Mouse (Mus musculus): ENCODE measurements around the gene Apbb2.

Gene Apbb2

GRCm38 (mm10) chr5:66368966-66369365 is 249.6 kb downstream of the Apbb2 start:
- DNase-seq = peak; percentile 79

GRCm38 (mm10) chr5:66367641-66368040 is 250.9 kb downstream of the Apbb2 start:
- no peak for DNase-seq

GRCm38 (mm10) chr5:66363274-66364261 is 255.0 kb downstream of the Apbb2 start:
- DNase-seq = no peak

- DNase-seq = no peak
These were observed 257.8 kb downstream of the Apbb2 start for GRCm38 (mm10) chr5:66360739-66361138.

GRCm38 (mm10) chr5:66359742-66360423 is 258.7 kb downstream of the Apbb2 start:
- DNase-seq = no peak

- DNase-seq = no peak
These were observed 263.4 kb downstream of the Apbb2 start for GRCm38 (mm10) chr5:66355147-66355546.

DNA sequence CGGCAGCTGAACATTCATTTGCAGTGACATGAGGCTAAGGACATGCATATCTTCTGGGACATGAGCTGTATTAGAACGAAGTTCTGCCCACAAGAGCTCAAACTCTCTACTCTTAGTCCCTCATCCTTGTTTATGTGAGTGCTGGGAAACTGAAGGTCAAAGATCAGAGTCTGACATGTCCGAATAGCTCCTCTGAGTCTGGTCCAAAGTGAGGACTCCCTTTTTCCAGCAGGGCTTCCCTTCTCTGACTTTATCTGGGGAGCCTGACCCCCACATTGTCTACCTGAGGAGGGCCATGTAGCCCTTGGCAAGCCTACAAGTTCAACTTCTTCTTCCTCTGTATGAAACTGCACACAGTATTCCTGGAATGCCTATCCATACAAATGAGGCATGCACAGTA is 264.7 kb downstream of the Apbb2 start:
- DNase-seq = no peak

DNA sequence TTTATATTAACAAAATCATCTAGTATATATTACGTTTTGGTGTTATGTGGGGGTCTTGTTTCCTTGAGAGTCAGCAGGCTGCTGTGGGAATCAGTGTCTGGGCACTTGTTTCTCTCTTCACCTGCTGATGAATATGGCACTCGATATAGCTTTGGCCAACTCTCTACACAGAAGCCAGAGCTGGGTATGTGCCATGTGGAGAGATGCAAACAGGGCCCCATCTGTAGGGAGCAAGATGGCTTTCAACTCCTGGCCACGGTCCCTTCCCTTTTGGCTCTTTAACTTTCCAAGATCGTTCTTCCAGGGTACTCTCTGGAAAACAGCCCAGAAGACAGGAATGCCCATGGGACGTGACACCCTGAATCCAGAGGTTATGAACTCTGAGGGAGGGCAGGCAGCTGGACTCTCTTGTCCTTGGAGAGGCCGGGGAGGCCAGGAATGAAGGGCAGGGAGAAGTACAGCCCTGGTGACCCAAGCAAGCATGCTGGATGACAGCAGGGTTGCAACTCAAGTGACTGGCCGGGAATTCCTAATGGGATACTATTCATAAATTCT is 266.7 kb downstream of the Apbb2 start:
- DNase-seq = peak; percentile 24

DNA sequence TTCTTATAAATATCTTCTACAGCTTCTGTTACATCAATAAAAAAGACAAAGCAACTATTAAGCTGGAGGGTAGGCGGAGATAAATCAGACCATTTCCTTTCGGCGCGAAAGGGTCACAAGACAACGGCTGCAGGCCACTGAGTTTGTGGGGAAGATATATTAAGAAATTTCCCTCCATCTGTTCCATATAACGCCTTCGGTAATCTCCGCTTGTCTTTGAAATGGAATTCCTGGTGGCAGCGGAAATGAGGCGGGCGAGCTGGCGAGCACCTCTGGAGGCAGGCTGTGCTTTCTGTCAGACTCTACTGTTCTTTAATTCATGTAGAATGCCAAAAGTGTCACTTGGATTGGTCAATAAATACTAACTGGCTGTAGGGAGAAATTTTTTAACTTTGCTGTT is 267.5 kb downstream of the Apbb2 start:
- peak; percentile 46 for DNase-seq

DNA sequence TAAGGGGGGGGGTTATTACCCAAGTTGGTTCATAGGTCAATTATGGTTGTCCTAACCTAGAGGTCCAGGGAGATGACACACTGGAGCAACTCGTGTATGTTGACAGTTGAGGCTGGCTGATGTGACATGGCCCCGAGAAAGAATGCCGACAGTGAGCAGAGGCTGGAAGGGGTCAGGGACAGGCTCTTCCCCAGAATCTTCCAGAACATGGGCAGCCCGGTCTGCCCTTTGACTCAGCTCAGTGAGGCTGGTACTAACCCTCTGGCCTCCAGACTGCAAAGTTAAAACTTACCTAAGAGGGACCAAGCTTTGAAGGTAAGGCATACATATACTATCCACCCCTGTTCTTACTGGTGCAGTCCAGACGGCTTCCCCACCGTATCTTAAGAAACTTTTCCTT is 268.0 kb downstream of the Apbb2 start:
- DNase-seq = no peak

DNA sequence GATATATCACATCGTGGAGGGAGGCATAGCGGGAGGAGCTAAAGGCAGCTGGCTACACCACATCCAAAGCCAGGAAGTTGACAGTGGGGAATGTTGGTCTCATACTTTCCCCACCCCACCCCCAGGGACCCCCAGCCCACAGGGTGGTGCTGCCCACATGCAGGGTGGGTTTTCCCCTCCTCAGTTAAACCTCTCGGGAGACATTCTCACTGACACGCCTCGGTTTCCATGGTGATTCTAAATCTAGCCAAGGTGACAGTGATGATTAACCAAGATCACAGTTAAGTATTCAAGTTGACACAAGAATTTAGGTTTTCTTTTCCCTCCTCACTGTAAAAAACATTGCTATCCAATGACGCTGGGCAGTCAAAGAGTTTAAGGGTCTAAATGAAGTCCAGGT is 270.2 kb downstream of the Apbb2 start:
- DNase-seq = no peak

DNA sequence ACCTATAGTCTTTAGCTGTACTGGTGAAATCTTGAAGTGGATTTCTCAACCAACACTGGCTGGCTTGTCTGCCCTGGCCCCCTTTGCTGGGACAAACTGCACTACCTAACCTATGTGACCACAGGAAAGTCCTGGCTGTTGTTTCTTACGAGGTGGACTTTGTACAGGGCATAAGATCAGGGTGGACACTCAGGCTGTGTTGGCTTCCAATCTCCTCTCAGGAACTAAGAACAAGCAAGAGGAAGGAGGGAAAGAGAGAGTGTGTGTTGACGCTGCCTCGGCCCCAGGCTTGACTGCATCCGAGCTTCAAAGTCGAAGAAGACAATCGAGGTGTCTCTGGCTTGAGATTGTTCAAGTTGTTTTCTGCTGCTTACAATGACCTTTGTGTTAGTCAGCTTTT is 271.8 kb downstream of the Apbb2 start:
- no peak for DNase-seq

DNA sequence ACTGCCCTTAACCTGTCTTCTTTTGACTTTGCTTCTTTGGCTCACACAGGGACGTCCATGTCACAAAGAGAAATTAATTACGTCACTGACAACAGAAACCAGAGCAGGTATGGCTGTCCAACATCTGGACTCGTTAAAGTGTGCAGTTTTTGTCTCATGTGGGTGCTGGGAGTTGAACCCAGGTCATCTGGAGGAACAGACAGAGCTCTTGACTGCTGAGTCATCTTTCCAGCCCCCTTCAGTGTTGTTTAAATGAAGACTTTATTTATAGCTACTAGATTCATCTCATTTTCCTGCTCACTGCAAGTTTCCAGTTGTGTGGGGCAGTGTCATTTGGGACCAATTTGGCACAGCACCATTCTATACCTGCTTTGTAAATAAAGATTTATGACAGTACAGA is 273.4 kb downstream of the Apbb2 start:
- DNase-seq = no peak

- DNase-seq = no peak
These were observed 274.4 kb downstream of the Apbb2 start for GRCm38 (mm10) chr5:66344182-66344581.

- DNase-seq = no peak
These were observed 276.3 kb downstream of the Apbb2 start for GRCm38 (mm10) chr5:66342285-66342684.

GRCm38 (mm10) chr5:66341848-66342247 is 276.7 kb downstream of the Apbb2 start:
- no peak for DNase-seq

GRCm38 (mm10) chr5:66340356-66341102 is 278.1 kb downstream of the Apbb2 start:
- no peak for DNase-seq

DNA sequence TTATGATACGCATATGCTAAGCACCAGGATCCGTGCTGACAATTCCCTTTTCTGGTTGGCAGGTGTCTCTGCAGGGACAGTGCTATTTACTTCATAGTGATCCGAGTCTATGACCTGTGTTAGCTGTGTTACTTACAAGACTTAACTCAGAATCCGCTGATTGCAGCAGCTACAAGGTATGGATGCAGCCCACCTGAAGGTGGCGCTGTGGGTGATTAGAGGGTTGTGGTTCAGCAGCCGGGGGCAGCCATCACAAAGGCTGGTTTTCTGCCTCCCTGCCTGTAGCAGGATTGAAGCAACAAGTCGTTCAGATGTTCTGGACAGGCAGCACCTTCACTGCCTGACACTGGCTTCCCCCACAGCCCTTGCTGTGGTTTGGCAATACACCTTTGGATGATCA is 280.0 kb downstream of the Apbb2 start:
- peak; percentile 45 for DNase-seq

DNA sequence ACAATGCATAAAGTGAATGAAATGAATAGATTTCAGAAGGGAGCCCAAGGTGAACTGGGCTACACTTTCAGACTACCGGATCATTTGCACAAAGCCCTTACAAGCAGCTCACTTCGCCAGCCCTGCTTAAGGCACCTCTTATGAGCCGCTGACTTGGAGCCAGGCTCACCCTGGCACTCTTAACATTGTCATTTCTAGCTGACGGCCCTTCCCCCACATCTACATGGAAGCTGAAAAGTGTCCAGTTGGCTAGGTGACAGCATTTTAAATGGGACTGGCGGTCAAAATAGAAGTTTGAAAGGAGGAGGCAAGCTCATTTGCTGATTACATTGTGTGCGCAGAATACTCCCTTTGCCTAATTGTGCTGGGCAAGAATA is 280.6 kb downstream of the Apbb2 start:
- peak; percentile 63 for DNase-seq

GRCm38 (mm10) chr5:66337025-66337968 is 281.3 kb downstream of the Apbb2 start:
- peak; percentile 75 for DNase-seq

DNA sequence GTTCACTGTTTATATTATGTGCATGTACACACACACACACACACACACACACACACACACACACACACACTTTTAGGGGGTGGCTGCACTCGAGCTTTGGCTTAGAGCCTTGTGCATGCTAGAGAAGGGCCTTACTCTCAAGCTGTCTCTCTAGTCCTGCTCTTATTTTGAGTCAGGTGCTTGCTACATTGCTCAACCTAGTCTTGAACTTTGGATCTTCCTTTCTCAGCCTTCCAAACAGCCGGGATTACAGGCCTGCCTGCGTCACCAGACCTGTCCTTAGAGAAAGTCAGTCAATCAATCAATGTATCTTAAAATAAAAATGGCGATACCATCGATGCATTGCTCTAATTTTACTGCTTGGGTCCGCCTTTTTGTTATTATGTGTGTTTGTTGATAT is 287.8 kb downstream of the Apbb2 start:
- no peak for DNase-seq

DNA sequence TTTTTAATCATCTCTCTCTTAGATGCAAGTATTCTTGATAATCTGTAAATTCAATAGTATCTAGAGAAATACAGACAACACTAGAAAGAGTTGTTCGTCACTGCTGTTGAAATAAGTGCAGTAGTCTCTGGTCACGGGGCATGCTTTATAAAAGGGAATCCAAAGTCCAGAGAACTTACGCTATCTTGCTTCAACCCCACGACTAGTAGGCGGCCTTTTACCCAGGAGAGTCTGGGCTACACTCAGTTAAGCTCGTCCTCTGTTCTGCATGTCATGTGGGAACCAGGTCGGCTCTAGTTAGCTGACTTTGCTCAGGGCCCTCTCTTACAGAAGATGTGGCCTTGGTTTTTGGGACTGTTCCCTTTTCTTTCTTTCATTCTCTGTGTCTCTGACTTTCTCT is 289.8 kb downstream of the Apbb2 start:
- no peak for DNase-seq

Measured in kidney, postnatal 10 days (tissue).